Mouse (Mus musculus) CD4-positive, CD25-positive, alpha-beta regulatory T cell, adult 4 months (primary cell): ENCODE data around the gene Kirrel. TPM values are rescaled to one million over a fixed set of nuclear protein-coding genes. Genes with fewer than 3 reads are reported as not detected.

ENCODE experiments used
- ATAC-seq: one replicate; pipeline ENCODE4 v1.8.0; 2017
- polyA plus RNA-seq, 2 experiments: library from polyadenylated mRNA; unstranded; fragments of 100-300 nt; shearing (Covaris generic); gene quantifications; one replicate each; pipeline ENCODE4 v1.2.1; 2017

The Kirrel gene
- polyA plus RNA-seq, 2 experiments from 2014 or later, result not detected

- no peak for ATAC-seq
These were observed 97.6 kb downstream of the Kirrel start for GRCm38 (mm10) chr3:87076899-87077298.

GRCm38 (mm10) chr3:87076161-87076560 is 98.4 kb downstream of the Kirrel start:
- no peak for ATAC-seq

- no peak for ATAC-seq
These were observed 101.7 kb downstream of the Kirrel start for GRCm38 (mm10) chr3:87072612-87073515.

- ATAC-seq, result no peak
These were observed 102.4 kb downstream of the Kirrel start for GRCm38 (mm10) chr3:87072191-87072590.

GRCm38 (mm10) chr3:87067396-87067975 is 107.1 kb downstream of the Kirrel start:
- no peak for ATAC-seq

- ATAC-seq, result no peak
These were observed 120.6 kb downstream of the Kirrel start for GRCm38 (mm10) chr3:87053939-87054338.

- ATAC-seq, result no peak
These were observed 126.7 kb downstream of the Kirrel start for GRCm38 (mm10) chr3:87047801-87048200.

GRCm38 (mm10) chr3:87041733-87042132 is 132.8 kb downstream of the Kirrel start:
- ATAC-seq, result no peak

GRCm38 (mm10) chr3:87038500-87038899 is 136.0 kb downstream of the Kirrel start:
- no peak for ATAC-seq

GRCm38 (mm10) chr3:87034061-87034460 is 140.5 kb downstream of the Kirrel start:
- no peak for ATAC-seq

GRCm38 (mm10) chr3:87033357-87033756 is 141.2 kb downstream of the Kirrel start:
- no peak for ATAC-seq

GRCm38 (mm10) chr3:87030855-87031254 is 143.7 kb downstream of the Kirrel start:
- ATAC-seq, result peak; percentile 61

Other genes with a start within 250 kb of the Kirrel start
- 100 to 1,000 TPM; 133 to 178 TPM for gene Cd1d1, start 175.3 kb downstream of the Kirrel start, polyA plus RNA-seq
- gene Fcrls, start 89.0 kb upstream of the Kirrel start, polyA plus RNA-seq, result under 1 TPM in 1 of 2 experiments, not detected in 1; 0.13 TPM
- 1 to 10 TPM in 1 of 2 experiments, under 1 TPM in 1; 0.31 to 1.2 TPM for gene Cd5l, start 183.1 kb upstream of the Kirrel start, polyA plus RNA-seq
- 10 to 100 TPM; 46.0 to 62.3 TPM for gene Fcrl1, start 201.6 kb upstream of the Kirrel start, polyA plus RNA-seq